Mouse (Mus musculus): ENCODE data around the gene 2010315B03Rik.
"Not testable (repeated sequence)": the region's sequence is repeated elsewhere in the genome, so short reads cannot be mapped to it uniquely, and the experiment has no call there.

Gene 2010315B03Rik

DNA sequence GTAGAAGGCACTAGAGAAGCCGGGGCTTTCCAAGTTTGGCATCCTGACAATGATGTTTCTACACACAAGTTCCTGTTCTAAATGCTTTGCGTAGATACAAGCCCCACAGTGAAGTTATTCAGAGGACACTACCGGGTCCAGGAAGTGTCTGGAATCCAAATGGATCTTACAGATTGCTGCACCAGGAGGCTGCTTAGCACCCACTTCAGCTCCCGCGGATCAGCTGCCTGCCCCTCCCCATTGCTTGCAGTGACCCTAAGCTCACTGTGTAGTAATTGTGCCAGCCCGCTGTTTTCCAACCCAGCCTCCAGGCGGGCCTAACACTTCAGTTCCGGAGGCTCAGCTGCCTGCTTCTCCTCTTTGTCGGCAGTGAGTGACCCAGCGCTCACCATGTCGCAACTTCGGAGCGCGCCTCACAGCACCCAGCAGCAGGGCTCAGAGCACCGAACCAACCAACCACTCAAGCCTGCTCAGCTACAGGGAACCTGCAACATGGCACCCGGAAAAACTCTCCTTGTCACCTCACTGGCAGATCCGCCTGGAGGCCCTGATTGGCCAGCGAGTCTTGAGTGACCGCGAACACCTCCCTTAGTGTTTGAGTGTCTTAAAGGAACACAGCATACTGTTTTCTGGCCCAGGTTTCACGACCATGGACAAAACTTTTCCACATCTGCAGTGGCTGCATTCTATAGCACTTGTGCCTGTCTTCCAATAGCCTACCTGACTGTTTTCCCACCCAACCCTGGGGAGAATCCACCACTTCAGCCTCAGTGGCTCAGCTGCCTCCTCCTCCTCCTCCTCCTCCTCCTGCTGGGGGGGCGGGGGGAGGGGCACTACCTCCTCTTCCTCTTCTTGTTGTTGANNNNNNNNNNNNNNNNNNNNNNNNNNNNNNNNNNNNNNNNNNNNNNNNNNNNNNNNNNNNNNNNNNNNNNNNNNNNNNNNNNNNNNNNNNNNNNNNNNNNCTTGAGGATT lies at the start of gene 2010315B03Rik:
Gene 2010315B03Rik (minus strand): TSS at position 526 of the 972 bp plus-strand sequence.
- DNase-seq: peak; percentile 72 to 74

GRCm38 (mm10) chr9:124311502-124311901 lies 994 bp downstream of the 2010315B03Rik start:
- no peak for DNase-seq

DNA sequence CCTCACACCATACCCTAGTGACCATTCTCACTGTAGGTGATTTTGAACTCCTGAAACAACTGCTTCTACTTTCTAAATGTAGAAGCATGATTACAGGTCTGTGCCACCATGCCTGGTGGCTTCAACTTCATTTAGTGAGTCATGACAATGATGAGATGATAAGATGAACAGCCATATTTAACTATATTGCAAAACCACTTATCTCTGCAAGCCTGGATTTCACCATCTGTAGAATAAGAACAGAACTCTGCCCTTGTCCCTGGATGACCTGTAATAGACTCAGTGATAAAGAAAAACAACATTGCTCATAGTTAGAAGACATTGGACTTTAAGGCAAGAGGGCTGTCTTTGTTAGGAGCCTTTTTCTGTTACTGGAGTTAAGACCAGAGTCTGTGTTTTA lies 24.2 kb downstream of the 2010315B03Rik start:
- DNase-seq: no peak

DNA sequence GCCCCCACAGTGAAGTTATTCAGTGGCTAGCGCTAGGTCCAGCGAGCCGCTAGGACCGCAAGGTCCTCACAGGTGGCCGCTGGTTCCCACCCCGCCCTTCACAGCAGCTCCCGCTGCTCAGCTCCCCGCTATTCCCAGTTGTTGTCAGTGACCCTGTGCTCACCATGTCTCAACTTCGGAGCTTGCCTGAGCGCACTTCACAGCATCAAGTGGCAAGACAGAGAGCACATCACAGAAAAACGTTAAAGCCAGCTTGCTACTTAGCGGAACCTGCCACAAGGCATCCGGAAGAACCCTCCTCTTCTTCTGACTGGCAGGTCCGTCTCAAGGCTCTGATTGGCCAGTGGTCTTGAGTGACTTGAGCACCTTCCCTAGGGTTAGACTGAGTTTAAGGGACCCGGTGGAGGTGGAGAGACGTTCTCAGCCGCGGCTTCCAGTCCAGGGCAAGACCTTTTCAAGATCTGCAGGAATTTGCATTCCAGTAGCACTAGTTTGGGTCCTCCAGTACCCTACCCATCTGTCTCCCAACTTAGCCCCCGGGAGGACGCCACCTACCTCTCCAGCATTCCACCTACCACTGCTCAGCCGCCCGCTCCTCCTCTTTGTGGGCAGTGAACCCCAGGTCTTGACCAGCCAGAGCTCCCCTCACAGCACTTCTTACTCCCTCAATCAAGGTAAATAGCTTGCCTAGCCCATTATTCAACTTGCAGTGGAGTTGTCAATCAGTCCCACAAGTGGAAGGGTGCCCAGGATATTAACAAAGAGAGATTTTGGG lies 30.4 kb downstream of the 2010315B03Rik start:
- peak; percentile 67 to 71 for DNase-seq

- DNase-seq: no peak
These were observed 31.1 kb downstream of the 2010315B03Rik start for GRCm38 (mm10) chr9:124281448-124281791.

- no peak for DNase-seq
These were observed 31.7 kb downstream of the 2010315B03Rik start for GRCm38 (mm10) chr9:124280576-124281447.

DNA sequence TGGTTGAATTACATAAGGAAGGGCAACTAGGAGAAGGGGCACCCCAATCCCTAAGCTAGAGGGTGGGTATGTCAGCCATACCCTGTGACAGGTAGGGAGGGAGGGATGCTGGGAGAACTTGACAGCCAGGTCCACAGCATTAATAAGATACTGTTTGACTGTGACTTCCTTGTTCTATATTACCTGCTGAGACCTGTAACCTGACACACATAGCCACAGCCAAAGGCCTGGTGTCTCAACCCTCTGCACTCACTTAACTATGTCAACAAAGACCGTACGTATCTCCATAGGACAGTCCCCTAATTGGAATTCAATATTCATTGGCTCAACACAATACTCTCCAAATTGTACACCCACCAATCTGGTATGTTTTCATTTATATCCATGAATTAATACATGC lies 33.2 kb downstream of the 2010315B03Rik start:
- no peak for DNase-seq

- DNase-seq: no peak
These were observed 37.4 kb downstream of the 2010315B03Rik start for GRCm38 (mm10) chr9:124275064-124275463.

DNA sequence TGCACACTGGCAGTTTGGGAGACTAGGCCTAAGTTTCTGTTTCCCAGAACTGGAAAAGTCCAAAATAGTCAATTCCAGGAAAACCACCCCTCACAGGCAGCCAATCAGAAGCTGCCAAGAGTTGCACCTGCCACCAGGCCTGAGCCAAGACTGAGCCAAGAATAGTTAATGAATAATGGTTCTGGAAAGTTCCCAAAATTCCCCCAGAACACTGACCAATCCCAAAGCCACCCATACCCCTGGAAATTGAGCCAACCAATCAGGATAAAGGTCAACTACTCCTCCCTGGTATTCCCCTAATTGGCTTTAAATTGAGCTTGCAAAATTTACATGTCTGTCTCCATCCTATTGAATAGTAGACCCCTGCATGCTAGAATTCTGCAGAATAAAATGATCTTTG lies 39.3 kb downstream of the 2010315B03Rik start:
- no peak for DNase-seq

DNA sequence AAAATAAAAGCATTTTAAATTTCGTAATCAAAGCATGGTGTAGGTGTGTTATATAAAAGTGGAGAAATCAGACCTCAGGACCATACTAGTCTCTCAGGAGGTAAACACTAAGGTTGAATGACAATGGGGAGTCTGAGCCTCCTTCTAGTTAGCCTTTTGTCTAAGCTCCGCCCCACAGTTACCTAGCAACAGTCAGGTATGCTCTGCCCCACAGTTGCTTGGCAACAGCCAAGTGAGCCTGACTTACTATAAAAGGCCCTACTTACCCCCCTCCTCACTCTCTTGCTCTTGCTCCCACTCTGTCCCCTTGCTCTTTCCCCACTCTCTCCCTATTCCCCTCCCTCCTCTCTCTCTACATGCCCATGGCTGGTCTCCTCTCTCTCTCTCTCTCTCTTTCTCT lies 44.6 kb downstream of the 2010315B03Rik start:
- no peak for DNase-seq

GRCm38 (mm10) chr9:124267493-124267892 lies 45.0 kb downstream of the 2010315B03Rik start:
- no peak for DNase-seq

DNA sequence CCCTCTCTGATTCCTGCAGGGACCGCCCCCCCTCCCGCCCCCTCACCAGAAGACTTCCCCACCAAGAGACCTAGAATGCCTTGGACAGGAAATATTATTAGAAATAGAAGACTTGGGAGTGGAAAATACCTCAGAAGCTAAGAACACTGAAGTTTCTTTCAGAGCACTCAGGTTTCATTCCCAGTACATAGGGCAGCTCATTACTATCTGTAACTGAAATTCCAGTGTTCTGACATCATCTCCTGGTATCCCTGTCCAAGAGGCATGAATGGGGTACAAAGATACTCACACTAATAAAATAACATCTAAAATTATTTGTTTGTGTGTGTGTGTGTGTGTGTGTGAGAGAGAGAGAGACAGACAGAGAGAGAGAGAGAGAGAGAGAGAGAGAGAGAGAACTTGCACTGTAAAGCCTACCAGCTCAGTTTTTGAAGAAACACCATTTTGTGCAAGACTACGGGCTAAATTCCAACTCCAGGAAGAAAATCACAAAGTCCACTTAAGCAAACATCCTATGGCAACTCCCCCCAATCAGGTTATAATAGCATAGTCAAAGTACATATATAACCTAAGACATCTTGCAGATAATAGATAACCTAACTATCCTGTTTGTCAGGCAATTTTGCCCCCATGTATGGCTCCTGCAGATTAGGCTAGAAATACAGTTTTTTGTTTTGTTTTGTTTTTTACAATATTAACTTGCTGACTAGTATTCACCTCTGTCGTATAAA lies 49.3 kb downstream of the 2010315B03Rik start:
- DNase-seq: no peak

DNA sequence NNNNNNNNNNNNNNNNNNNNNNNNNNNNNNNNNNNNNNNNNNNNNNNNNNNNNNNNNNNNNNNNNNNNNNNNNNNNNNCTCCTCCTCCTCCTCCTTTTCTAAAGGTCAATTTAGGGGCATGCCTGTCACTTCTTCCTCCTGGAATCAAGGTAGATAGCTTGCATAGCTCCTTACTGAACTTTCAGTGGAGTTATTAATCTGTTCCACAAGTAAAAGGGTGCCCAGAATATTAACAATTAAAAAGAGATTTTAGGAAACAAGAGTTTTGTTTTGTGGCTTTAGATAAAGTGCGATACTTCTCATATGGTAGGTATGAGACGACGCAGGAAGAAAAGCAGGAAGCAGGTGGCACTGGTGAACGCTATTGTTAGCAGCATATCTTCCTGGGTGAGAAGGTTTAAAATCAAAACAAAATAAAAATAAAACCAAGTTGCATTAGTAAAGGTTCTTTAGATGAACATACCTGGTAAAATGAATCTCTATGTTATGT lies 54.4 kb downstream of the 2010315B03Rik start:
- DNase-seq: no peak

DNA sequence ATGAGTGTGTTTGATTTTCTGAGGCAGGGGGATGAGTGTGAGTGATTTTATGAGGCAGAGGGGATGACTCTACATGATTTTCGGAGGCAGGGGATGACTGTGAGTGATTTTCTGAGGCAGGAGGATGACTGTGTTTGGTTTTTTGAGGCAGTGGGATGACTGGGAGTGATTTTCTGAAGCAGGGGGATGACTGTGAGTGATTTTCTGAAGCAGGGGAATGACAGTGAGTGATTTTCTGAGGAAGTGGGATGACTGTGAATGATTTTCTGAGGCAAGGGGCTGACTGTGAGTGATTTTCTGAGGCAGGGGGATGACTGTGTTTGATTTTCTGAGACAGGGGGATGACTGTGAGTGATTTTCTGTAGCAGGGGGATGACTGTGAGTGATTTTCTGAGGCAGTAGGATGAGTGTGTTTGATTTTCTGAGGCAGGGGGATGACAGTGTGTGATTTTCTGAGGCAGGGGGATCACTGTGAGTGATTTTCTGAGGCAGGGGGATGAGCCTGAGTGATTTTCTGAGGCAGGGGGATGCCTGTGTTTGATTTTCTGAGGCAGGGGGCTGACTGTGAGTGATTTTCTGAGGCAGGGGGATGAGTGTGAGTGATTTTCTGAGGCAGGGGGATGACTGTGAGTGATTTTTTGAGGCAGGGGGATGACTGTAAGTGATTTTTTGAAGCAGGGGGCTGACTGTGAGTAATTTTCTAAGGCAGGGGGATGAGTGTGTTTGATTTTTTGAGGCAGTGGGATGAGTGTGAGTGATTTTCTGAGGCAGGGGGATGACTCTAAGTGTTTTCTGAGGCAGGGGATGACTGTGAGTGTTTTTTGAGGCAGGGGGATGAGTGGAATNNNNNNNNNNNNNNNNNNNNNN lies 55.1 kb downstream of the 2010315B03Rik start:
- peak in 1 of 2 experiments; percentile 24 for DNase-seq

DNA sequence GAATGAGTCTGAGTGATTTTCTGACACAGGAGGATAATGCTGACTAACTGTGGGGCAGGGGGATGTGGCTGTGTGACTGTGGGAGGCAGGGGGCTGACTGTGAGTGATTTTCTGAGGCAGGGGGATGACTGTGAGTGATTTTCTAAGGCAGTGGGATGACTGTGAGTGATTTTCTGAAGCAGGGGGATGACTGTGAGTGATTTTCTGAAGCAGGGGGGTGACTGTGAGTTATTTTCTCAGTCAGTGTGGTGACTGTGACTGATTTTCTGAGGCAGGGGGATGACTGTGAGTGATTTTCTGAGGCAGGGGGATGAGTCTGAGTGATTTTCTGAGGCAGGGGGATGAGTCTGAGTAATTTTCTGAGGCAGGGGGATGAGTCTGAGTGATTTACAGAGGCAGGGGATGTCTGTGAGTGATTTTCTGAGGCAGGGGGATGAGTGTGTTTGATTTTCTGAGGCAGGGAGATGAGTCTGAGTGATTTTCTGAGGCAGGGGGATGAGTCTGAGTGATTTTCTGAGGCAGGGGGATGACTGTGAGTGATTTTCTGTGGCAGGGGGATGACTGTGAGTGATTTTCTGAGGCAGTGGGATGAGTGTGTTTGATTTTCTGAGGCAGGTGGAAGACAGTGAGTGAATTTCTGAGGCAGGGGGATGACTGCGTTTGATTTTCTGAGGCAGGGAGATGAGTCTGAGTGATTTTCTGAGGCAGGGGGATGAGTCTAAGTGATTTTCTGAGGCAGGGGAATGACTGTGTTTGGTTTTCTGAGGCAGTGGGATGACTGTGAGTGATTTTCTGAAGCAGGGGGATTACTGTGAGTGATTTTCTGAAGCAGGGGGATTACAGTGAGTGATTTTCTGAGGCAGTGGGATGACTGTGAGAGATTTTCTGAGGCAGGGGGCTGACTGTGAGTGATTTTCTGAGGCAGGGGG lies 56.0 kb downstream of the 2010315B03Rik start:
- DNase-seq: not testable (repeated sequence)

- DNase-seq: no peak
These were observed 61.1 kb downstream of the 2010315B03Rik start for GRCm38 (mm10) chr9:124251438-124251837.
